Mouse (Mus musculus): ENCODE measurements around the gene Acsm2.

Acsm2 gene

GRCm38 (mm10) chr7:119554040-119554439 lies at the start of gene Acsm2:
Gene Acsm2, plus strand, starts transcription at chr7:119554340.
- in situ Hi-C loops (cut with MboI; ENCODE audit: low pct_unique_long_range_greater_than_20kb in 1 of 2, low sequenced_read_pairs in 2 of 2, unreplicated experiment in 1 of 2): no loop called here

DNA sequence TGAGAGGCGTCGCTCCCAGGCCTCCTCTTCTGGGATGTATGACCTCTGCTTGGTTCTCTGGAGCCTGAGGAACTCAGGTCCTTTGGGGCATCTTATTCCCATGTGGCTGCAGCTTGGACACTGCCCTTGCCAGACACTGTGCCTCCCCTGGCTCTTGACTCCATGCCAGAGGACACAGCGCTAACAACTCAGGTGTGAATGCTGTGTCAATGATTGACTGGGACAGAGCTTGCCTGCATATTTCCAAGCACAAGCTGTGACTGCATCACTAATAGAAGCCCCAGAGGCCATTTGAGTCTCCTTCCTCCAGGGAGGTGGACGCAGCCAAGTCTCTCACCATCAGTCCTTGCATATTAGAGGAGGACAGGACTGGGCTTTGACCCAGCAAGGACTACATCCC lies 43.0 kb upstream of the Acsm2 start:
- in situ Hi-C loops (cut with MboI; ENCODE audit: low pct_unique_long_range_greater_than_20kb in 1 of 2, low sequenced_read_pairs in 2 of 2, unreplicated experiment in 1 of 2): loop anchor here (10.0 kb wide), 1 partner anchor 496 kb away; no protein-coding TSS in a partner anchor

DNA sequence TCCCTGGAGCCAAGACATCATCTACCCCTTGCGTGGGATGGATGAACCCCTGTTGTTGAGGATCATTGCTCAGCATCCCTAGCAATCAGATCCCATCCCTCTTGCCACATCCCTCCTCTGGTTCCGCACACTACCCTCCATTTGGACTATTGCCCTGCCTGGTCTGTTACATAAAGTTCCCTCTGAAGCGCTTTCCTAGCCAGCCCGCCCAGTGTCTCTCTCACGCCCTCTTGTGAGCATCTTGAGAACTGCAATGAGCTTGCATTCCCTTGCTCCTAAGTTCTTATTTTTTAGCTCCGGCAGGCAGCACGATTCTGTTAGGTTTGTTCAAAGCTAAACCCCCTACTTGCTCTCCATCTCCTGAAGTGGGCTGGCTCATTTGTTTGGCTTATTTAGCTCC lies 41.1 kb upstream of the Acsm2 start:
- in situ Hi-C loops (cut with MboI; ENCODE audit: low pct_unique_long_range_greater_than_20kb in 1 of 2, low sequenced_read_pairs in 2 of 2, unreplicated experiment in 1 of 2): loop anchor here (10.0 kb wide), 1 partner anchor 498 kb away; no protein-coding TSS in a partner anchor

DNA sequence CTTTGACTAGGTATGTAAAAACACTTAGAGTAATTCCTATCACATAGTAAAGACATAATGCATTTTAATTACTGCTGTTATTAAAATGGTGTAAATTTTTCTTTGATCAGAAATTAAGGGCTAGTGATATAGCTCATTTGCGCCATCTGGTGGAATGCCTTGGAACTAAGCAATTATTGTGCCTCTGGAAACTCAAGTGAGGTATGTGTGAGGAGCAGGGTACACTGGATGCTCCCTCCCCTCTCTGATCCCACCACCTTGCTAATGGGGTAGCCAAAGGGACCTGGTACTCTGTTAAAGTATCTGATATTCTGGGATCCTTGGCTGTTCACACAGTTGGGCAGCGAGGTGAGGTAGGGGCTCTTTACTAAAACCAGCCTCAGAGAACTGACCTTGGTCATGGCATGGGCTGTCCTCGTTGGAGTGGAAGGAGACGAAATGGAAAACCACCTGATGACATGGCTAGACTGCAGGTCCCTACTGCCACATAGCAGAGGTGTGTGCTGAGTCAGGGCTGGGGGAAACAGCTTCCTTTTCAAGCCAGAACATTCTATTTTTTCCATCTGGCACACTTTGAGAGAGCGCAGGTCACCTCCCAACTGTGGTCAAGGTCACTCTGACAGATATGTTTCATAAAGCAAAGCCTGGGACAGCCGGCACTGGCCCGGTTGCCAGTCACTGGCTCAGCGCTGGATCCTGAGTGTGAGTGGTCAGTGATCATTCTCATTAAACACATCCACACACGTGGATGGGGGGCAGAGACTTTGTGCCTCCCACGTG lies 38.5 kb upstream of the Acsm2 start:
- in situ Hi-C loops (cut with MboI; ENCODE audit: low pct_unique_long_range_greater_than_20kb in 1 of 2, low sequenced_read_pairs in 2 of 2, unreplicated experiment in 1 of 2): loop anchor here (10.0 kb wide), 1 partner anchor 501 kb away; no protein-coding TSS in a partner anchor

DNA sequence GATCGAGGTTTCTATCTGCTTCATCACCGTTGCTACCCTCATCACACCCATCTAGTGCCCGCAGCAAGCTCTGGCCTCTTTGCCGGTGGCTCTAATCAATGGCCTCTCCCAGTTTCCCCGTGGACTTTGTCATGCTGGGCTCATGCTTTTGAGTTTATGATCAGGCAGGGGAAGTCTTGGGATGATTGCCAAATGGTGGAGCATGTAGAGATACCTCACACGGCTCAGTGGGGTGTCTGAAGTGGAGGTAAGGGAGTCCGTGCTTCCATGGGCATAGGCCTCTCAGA lies 37.9 kb upstream of the Acsm2 start:
- in situ Hi-C loops (cut with MboI; ENCODE audit: low pct_unique_long_range_greater_than_20kb in 1 of 2, low sequenced_read_pairs in 2 of 2, unreplicated experiment in 1 of 2): loop anchor here (10.0 kb wide), 1 partner anchor 501 kb away; no protein-coding TSS in a partner anchor

DNA sequence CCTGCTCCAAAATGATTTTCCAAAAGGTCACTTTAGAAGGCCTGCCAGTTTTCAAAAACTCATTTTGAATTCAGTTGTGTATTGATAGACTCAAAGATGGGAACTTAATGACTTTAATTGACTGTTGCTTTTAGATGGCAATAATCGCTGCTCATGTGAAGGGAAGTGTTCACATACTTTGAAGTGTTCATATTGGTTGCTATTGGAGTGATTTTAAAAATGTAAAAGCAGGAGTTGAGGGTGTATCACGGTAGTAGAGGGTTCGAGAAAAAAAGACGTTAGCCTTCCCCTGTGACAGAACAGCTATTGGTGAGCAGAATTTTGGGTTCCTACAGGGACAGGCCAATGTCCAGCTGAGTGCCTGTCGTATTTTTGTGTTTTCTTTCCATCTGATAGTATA lies 35.0 kb upstream of the Acsm2 start, which contains the start of gene Acsm5:
Acsm5 (plus strand) TSS at position 301 of the 400 bp plus-strand sequence.
- in situ Hi-C loops (cut with MboI; ENCODE audit: low pct_unique_long_range_greater_than_20kb in 1 of 2, low sequenced_read_pairs in 2 of 2, unreplicated experiment in 1 of 2): loop anchor here (10.0 kb wide), 1 partner anchor 504 kb away; no protein-coding TSS in a partner anchor

- in situ Hi-C loops (cut with MboI; ENCODE audit: low pct_unique_long_range_greater_than_20kb in 1 of 2, low sequenced_read_pairs in 2 of 2, unreplicated experiment in 1 of 2): loop anchor here (10.0 kb wide), 1 partner anchor 505 kb away; no protein-coding TSS in a partner anchor
Measured at GRCm38 (mm10) chr7:119519654-119520053, 34.5 kb upstream of the Acsm2 start.

DNA sequence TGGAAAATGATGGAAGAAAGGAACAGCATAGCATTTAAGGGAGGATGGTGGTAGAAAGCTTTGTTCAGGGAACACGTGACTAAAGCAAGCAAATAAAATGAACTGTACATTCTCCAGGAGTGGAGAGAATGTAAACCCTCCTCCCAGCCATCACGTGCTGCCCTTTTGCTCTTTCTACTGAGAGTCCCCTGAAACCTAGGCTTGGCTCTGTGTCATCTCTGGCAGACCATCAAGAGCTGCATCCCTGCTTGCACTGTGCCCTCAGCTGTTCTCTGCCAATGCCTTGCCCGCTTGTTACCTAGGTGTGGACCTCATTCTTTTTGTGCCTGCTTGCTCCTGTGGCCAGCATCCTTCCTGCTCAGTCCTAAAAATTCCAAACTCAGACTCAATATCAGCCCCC lies 32.3 kb upstream of the Acsm2 start:
- in situ Hi-C loops (cut with MboI; ENCODE audit: low pct_unique_long_range_greater_than_20kb in 1 of 2, low sequenced_read_pairs in 2 of 2, unreplicated experiment in 1 of 2): no loop called here

GRCm38 (mm10) chr7:119522385-119522784 lies 31.8 kb upstream of the Acsm2 start:
- in situ Hi-C loops (cut with MboI; ENCODE audit: low pct_unique_long_range_greater_than_20kb in 1 of 2, low sequenced_read_pairs in 2 of 2, unreplicated experiment in 1 of 2): no loop called here

- in situ Hi-C loops (cut with MboI; ENCODE audit: low pct_unique_long_range_greater_than_20kb in 1 of 2, low sequenced_read_pairs in 2 of 2, unreplicated experiment in 1 of 2): no loop called here
Measured at GRCm38 (mm10) chr7:119523389-119523788, 30.8 kb upstream of the Acsm2 start, which contains the start of gene Pdilt. Gene Pdilt, minus strand, starts transcription at chr7:119523489.

GRCm38 (mm10) chr7:119525881-119526281 lies 28.3 kb upstream of the Acsm2 start:
- in situ Hi-C loops (cut with MboI; ENCODE audit: low pct_unique_long_range_greater_than_20kb in 1 of 2, low sequenced_read_pairs in 2 of 2, unreplicated experiment in 1 of 2): no loop called here

DNA sequence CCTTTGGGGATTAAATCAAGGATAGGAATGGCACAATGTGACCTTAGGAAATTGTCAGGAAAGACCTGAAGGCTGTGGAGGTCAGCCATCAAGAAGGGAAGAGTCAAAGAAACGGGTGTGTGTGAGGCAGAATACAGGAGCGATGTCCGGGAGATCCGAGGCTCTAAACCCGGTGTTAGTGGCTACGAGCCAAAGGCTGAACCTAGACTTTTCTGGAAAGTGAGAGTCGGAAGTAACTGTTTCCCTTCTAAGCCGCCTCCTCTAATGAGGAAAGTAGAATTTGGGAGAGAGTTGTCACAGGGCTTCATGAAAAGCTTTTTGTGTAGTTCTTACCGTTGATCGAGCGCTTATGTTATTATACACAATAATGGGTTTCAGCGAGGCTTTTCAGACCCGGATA lies 27.7 kb upstream of the Acsm2 start:
- in situ Hi-C loops (cut with MboI; ENCODE audit: low pct_unique_long_range_greater_than_20kb in 1 of 2, low sequenced_read_pairs in 2 of 2, unreplicated experiment in 1 of 2): no loop called here

DNA sequence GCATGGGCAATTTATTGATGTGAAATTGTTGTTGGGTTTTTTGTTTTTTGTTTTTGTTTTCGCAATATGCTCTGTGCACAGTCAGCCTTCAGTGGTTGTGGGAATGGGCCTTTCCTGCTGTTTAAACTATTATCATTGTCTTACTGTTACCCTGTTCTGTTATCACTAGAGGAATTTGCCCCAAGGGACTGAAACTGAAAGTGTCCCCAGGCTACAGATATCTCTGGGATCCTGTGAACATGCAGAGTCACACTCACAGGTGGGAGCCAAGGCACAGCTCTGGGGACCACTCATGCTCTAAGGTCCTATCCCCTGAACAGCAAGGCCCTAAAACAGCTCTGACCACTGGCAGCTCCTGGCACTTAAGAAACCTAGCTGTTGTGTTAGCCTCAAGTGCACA lies 27.0 kb upstream of the Acsm2 start:
- in situ Hi-C loops (cut with MboI; ENCODE audit: low pct_unique_long_range_greater_than_20kb in 1 of 2, low sequenced_read_pairs in 2 of 2, unreplicated experiment in 1 of 2): no loop called here

GRCm38 (mm10) chr7:119527548-119527947 lies 26.6 kb upstream of the Acsm2 start:
- in situ Hi-C loops (cut with MboI; ENCODE audit: low pct_unique_long_range_greater_than_20kb in 1 of 2, low sequenced_read_pairs in 2 of 2, unreplicated experiment in 1 of 2): no loop called here

DNA sequence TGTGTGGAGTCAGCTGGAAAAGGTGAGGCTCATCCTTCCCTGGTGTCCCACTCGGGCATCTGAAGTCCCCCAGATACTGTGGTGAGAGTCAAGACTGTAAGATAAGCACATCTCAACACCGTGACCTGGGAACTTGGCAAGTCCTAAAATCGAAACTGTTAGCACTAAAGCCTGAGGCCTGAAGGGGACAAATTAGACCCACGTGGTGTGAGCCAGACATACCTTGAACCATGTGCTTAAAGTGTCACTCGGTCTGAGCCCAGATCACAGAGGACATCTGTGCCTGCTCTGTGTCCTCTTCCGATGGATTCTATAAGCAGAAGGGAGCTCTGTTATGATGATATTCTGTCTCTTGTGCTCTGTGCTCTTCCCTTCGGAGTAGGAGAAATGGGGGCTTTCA lies 25.5 kb upstream of the Acsm2 start:
- in situ Hi-C loops (cut with MboI; ENCODE audit: low pct_unique_long_range_greater_than_20kb in 1 of 2, low sequenced_read_pairs in 2 of 2, unreplicated experiment in 1 of 2): no loop called here

DNA sequence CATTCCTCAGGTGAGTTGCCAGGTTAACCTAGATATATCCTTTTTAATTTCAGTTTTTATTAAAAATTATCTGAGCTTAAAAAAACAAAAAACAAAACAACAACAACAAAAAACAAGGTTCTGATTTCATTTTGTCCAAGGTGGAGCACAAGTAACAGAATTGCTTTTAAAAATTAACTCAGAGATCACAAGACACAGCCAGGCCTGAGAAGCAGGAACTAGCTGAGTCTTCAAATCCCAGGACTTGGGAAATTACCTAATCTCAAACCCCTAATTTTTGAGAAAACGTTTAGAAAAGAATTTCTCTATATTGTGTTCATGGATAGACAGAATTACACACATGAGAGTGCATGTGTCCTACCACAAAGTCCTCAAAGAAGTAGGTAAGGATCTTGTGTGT lies 21.2 kb upstream of the Acsm2 start:
- in situ Hi-C loops (cut with MboI; ENCODE audit: low pct_unique_long_range_greater_than_20kb in 1 of 2, low sequenced_read_pairs in 2 of 2, unreplicated experiment in 1 of 2): no loop called here

GRCm38 (mm10) chr7:119534389-119534788 lies 19.8 kb upstream of the Acsm2 start:
- in situ Hi-C loops (cut with MboI; ENCODE audit: low pct_unique_long_range_greater_than_20kb in 1 of 2, low sequenced_read_pairs in 2 of 2, unreplicated experiment in 1 of 2): no loop called here

DNA sequence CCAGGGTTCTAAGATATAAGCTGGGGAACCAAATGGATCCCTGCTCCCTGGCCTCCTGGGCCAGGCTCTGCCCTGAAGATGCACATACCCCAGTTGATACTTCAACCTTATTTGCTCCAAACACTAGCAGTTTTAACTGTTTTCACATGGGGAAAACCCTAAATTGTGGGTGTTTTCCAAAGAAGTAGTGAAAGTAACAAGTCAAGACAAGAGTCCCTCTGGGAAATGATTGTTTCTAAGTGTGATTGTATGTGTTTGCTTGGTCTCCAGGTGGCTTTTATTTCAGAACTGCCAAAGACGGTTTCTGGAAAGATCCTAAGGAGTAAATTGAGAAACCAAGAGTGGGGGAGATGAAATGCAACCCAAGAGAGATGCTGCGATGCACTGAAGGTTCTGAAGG lies 11.7 kb upstream of the Acsm2 start:
- in situ Hi-C loops (cut with MboI; ENCODE audit: low pct_unique_long_range_greater_than_20kb in 1 of 2, low sequenced_read_pairs in 2 of 2, unreplicated experiment in 1 of 2): no loop called here

- in situ Hi-C loops (cut with MboI; ENCODE audit: low pct_unique_long_range_greater_than_20kb in 1 of 2, low sequenced_read_pairs in 2 of 2, unreplicated experiment in 1 of 2): no loop called here
Measured at GRCm38 (mm10) chr7:119545572-119545971, 8.6 kb upstream of the Acsm2 start.

Data from mouse embryonic stem cell (cell line).